Mouse (Mus musculus) ES-E14 (cell line): ENCODE data around the gene Ptbp2.

Source experiments
- CHD2 ChIP-seq: IDR thresholded peaks from 2 replicates; pipeline ENCODE4 v1.6.1; 2014; ENCODE audit warnings: mild to moderate bottlenecking, low read depth, low read length, inconsistent platforms
- HCFC1 ChIP-seq: IDR thresholded peaks from 2 replicates; pipeline ENCODE4 v1.6.1; 2012; ENCODE audit warnings: low read length, inconsistent platforms, borderline replicate concordance; ENCODE audit not compliant: insufficient read depth
- MAFK ChIP-seq: IDR thresholded peaks from 2 replicates; pipeline ENCODE4 v1.6.1; 2014; ENCODE audit warnings: mild to moderate bottlenecking, low read depth, low read length, inconsistent platforms; ENCODE audit not compliant: insufficient read depth
- ZC3H11A ChIP-seq: IDR thresholded peaks from 2 replicates; pipeline ENCODE4 v1.6.1; 2012; ENCODE audit warnings: low read depth, mild to moderate bottlenecking, inconsistent platforms, low read length, borderline replicate concordance
- ZNF384 ChIP-seq: IDR thresholded peaks from 2 replicates; pipeline ENCODE4 v1.6.1; 2012; ENCODE audit warnings: low read depth, low read length, inconsistent platforms

DNA sequence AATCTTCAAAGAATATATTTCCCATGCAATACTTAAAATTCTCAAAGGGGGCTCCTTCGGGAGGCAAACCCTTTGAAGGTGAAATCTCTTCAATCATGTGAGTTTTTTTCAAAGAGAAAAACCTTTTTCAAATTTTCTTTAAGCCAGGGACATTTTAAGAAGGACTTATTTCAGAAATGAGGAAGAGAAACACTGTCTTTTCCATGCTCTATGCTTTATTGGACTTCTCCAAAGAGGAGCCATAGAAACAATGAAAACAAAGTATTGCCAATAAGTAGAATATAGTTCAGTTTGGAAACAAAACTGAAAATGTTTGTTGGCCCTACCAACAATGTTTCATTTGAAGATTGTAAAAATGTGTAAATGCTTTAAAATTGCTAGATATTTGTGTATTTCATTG is 30.4 kb upstream of the Ptbp2 start:
- TF ChIP-seq ZNF384 (no peak), HCFC1 (no peak), MAFK (no peak), ZC3H11A (no peak), CHD2 (no peak)
